Mouse (Mus musculus) cortical plate, adult 2 months (tissue): ENCODE data around the gene Srgap1.

Source experiments
- CTCF ChIP-seq: fragments of 200-500 bp; IDR thresholded peaks from 2 replicates; pipeline ENCODE4 v1.5.1; 2011; ENCODE audit warnings: mild to moderate bottlenecking, control low read depth, low read length; ENCODE audit not compliant: insufficient read depth; ENCODE audit errors: extremely low read depth
- POLR2A ChIP-seq: fragments of 200-500 bp; IDR thresholded peaks from 2 replicates; pipeline ENCODE4 v1.6.1; 2011; ENCODE audit warnings: mild to moderate bottlenecking, low read length, control low read depth; ENCODE audit not compliant: insufficient read depth; ENCODE audit errors: extremely low read depth

GRCm38 (mm10) chr10:121919016-121919415 lies 128.1 kb downstream of the Srgap1 start:
- TF ChIP-seq CTCF (no peak), POLR2A (no peak)
